Mouse (Mus musculus) fat pad, adult 2 months (tissue): ENCODE data around the gene Nrd1.

Source experiments
- DNase-seq: peaks from one replicate; pipeline ENCODE4 v3.0.0-alpha.2; 2011; ENCODE audit warnings: low read depth, low spot score; ENCODE audit errors: extremely low read depth

The Nrd1 gene

GRCm38 (mm10) chr4:108999999-109000950 lies at the start of gene Nrd1:
TSS of gene Nrd1 (plus strand) at chr4:109000655.
- DNase-seq: peak; percentile 96

- no peak for DNase-seq
Observed at GRCm38 (mm10) chr4:108951663-108952062, 48.8 kb upstream of the Nrd1 start.

GRCm38 (mm10) chr4:108959696-108960095 lies 40.8 kb upstream of the Nrd1 start:
- DNase-seq: no peak

- DNase-seq: no peak
Observed at GRCm38 (mm10) chr4:108960619-108961460, 39.6 kb upstream of the Nrd1 start.

GRCm38 (mm10) chr4:108963017-108963416 lies 37.4 kb upstream of the Nrd1 start:
- no peak for DNase-seq

- no peak for DNase-seq
Observed at GRCm38 (mm10) chr4:108969517-108969916, 30.9 kb upstream of the Nrd1 start.

GRCm38 (mm10) chr4:108971054-108971453 lies 29.4 kb upstream of the Nrd1 start:
- no peak for DNase-seq

GRCm38 (mm10) chr4:108976458-108977071 lies 23.9 kb upstream of the Nrd1 start:
- no peak for DNase-seq

GRCm38 (mm10) chr4:108986833-108987472 lies 13.5 kb upstream of the Nrd1 start:
- DNase-seq: no peak

- DNase-seq: no peak
Observed at GRCm38 (mm10) chr4:108987473-108987842, 13.0 kb upstream of the Nrd1 start.

- no peak for DNase-seq
Observed at GRCm38 (mm10) chr4:108989430-108989829, 11.0 kb upstream of the Nrd1 start.

GRCm38 (mm10) chr4:108990032-108990431 lies 10.4 kb upstream of the Nrd1 start:
- no peak for DNase-seq

GRCm38 (mm10) chr4:108990571-108990970 lies 9.9 kb upstream of the Nrd1 start:
- DNase-seq: no peak

- no peak for DNase-seq
Observed at GRCm38 (mm10) chr4:108991811-108992210, 8.6 kb upstream of the Nrd1 start.

GRCm38 (mm10) chr4:108992978-108993377 lies 7.5 kb upstream of the Nrd1 start:
- no peak for DNase-seq

GRCm38 (mm10) chr4:109000961-109001360 lies 506 bp downstream of the Nrd1 start:
- DNase-seq: no peak

GRCm38 (mm10) chr4:109008046-109008445 lies 7.6 kb downstream of the Nrd1 start:
- DNase-seq: no peak

- no peak for DNase-seq
Observed at GRCm38 (mm10) chr4:109014091-109014490, 13.6 kb downstream of the Nrd1 start.

- DNase-seq: no peak
Observed at GRCm38 (mm10) chr4:109017441-109017840, 17.0 kb downstream of the Nrd1 start.

GRCm38 (mm10) chr4:109019301-109019700 lies 18.8 kb downstream of the Nrd1 start:
- no peak for DNase-seq

- DNase-seq: peak; percentile 76
Observed at GRCm38 (mm10) chr4:109021976-109022375, 21.5 kb downstream of the Nrd1 start.
